Mouse (Mus musculus) CH12.LX (cell line): Measurements from ENCODE around the gene Max. TPM values are rescaled to one million over a fixed set of nuclear protein-coding genes. Genes with fewer than 3 reads are reported as not detected.

Experiments
- DNase-seq: peaks from one replicate; pipeline ENCODE4 v3.0.0-alpha.2; 2013; ENCODE audit errors: extremely low read depth
- H3K27ac ChIP-seq: 2 replicates; pipeline ENCODE4 v1.5.1; 2012; ENCODE audit warnings: low read depth, mild to moderate bottlenecking, control low read depth, moderate library complexity; ENCODE audit not compliant: insufficient read depth
- H3K27me3 ChIP-seq: replicated peaks from 2 replicates; pipeline ENCODE3; 2012; ENCODE audit warnings: inconsistent platforms
- H3K36me3 ChIP-seq, 2 experiments: replicated peaks in 1 of 2; 2 replicates each; pipeline versions ENCODE3 to v1.6.1; 2012; ENCODE audit warnings: inconsistent platforms in 1 of 2, low read length in 1 of 2, mild to moderate bottlenecking in 1 of 2, mixed read lengths in 1 of 2, moderate library complexity in 1 of 2; ENCODE audit not compliant: control insufficient read depth in 1 of 2, insufficient read depth in 1 of 2
- H3K4me1 ChIP-seq, 2 experiments: 2 replicates each; pipeline ENCODE4 v1.6.1; 2012; ENCODE audit warnings: inconsistent platforms in 1 of 2, moderate library complexity in 1 of 2; ENCODE audit not compliant: insufficient read depth in 2 of 2, control insufficient read depth in 1 of 2
- H3K4me2 ChIP-seq: 2 replicates; pipeline ENCODE4 v1.6.1; 2012; ENCODE audit warnings: low read depth, mild to moderate bottlenecking, control low read depth; ENCODE audit not compliant: poor library complexity, insufficient read depth, severe bottlenecking
- H3K4me3 ChIP-seq, 3 experiments: fragments of 150-350 bp in 1 of 3; sonication (generic) in 1 of 3; replicated peaks in 1 of 3; 2 replicates each; pipeline versions ENCODE3 to v1.5.1; 2011 to 2012; ENCODE audit warnings: low read depth in 2 of 3, low read length in 2 of 3, mild to moderate bottlenecking in 2 of 3, moderate library complexity in 2 of 3, control low read depth in 1 of 3, improper control_type of control experiment in 1 of 3, inconsistent platforms in 1 of 3, mixed read lengths in 1 of 3; ENCODE audit not compliant: poor library complexity in 1 of 3
- H3K79me2 ChIP-seq: replicated peaks from 2 replicates; pipeline ENCODE4 v1.6.1; 2012; ENCODE audit warnings: mild to moderate bottlenecking, moderate library complexity; ENCODE audit not compliant: control insufficient read depth, poor library complexity, insufficient read depth, severe bottlenecking; ENCODE audit errors: extremely low read depth
- H3K9ac ChIP-seq: 2 replicates; pipeline ENCODE4 v1.6.1; 2012; ENCODE audit warnings: low read depth, mild to moderate bottlenecking, control low read depth, moderate library complexity; ENCODE audit not compliant: insufficient read depth
- H3K9me3 ChIP-seq: replicated peaks from 2 replicates; pipeline ENCODE3; 2012; ENCODE audit warnings: low read length, inconsistent platforms, mixed read lengths
- BHLHE40 ChIP-seq: IDR thresholded peaks from 2 replicates; pipeline ENCODE4 v1.6.1; 2011; ENCODE audit warnings: mild to moderate bottlenecking, low read depth, low read length, improper control_type of control experiment
- CHD1 ChIP-seq: IDR thresholded peaks from 2 replicates; pipeline ENCODE4 v1.6.1; 2012; ENCODE audit warnings: low read depth, low read length, improper control_type of control experiment, inconsistent platforms
- CHD2 ChIP-seq: IDR thresholded peaks from 2 replicates; pipeline ENCODE4 v1.6.1; 2011; ENCODE audit warnings: low read length, improper control_type of control experiment
- CTCF ChIP-seq, 2 experiments: IDR thresholded peaks in 1 of 2; conservative IDR thresholded peaks in 1 of 2; 2 replicates each; pipeline ENCODE4 v1.5.1; 2011 to 2012; ENCODE audit warnings: low read depth in 2 of 2, low read length in 2 of 2, improper control_type of control experiment in 1 of 2, inconsistent platforms in 1 of 2, mild to moderate bottlenecking in 1 of 2, moderate library complexity in 1 of 2
- E2F4 ChIP-seq: IDR thresholded peaks from 2 replicates; pipeline ENCODE4 v1.6.1; 2011; ENCODE audit warnings: low read depth, low read length, improper control_type of control experiment; ENCODE audit not compliant: insufficient replicate concordance
- ELF1 ChIP-seq: IDR thresholded peaks from 2 replicates; pipeline ENCODE4 v1.6.1; 2014; ENCODE audit warnings: low read depth, mild to moderate bottlenecking, inconsistent platforms, low read length, improper control_type of control experiment
- EP300 ChIP-seq: IDR thresholded peaks from 2 replicates; pipeline ENCODE4 v1.6.1; 2011; ENCODE audit warnings: low read length, improper control_type of control experiment
- ETS1 ChIP-seq: conservative IDR thresholded peaks from 2 replicates; pipeline ENCODE4 v1.6.1; 2012; ENCODE audit warnings: low read depth, mild to moderate bottlenecking, inconsistent platforms, low read length, improper control_type of control experiment, moderate library complexity
- GABPA ChIP-seq: IDR thresholded peaks from 2 replicates; pipeline ENCODE4 v1.6.1; 2012; ENCODE audit warnings: low read depth, low read length, improper control_type of control experiment, inconsistent platforms; ENCODE audit not compliant: insufficient replicate concordance
- HCFC1 ChIP-seq: IDR thresholded peaks from 2 replicates; pipeline ENCODE4 v1.6.1; 2012; ENCODE audit warnings: low read depth, mild to moderate bottlenecking, inconsistent platforms, low read length, improper control_type of control experiment
- IRF4 ChIP-seq: IDR thresholded peaks from 2 replicates; pipeline ENCODE4 v1.6.1; 2014; ENCODE audit warnings: low read depth, mild to moderate bottlenecking, inconsistent platforms, low read length, improper control_type of control experiment
- JUN ChIP-seq: IDR thresholded peaks from 2 replicates; pipeline ENCODE4 v1.6.1; 2011; ENCODE audit warnings: low read depth, mild to moderate bottlenecking, low read length, improper control_type of control experiment, moderate library complexity; ENCODE audit not compliant: insufficient read depth
- JUND ChIP-seq: conservative IDR thresholded peaks from 2 replicates; pipeline ENCODE4 v1.6.1; 2011; ENCODE audit warnings: low read depth, low read length, improper control_type of control experiment
- KAT2A ChIP-seq: IDR thresholded peaks from 2 replicates; pipeline ENCODE4 v1.6.1; 2012; ENCODE audit warnings: low read length, improper control_type of control experiment, inconsistent platforms; ENCODE audit not compliant: insufficient replicate concordance
- MAFK ChIP-seq: IDR thresholded peaks from 2 replicates; pipeline ENCODE4 v1.6.1; 2011; ENCODE audit warnings: low read length, improper control_type of control experiment; ENCODE audit not compliant: insufficient replicate concordance
- MAX ChIP-seq: IDR thresholded peaks from 2 replicates; pipeline ENCODE4 v1.6.1; 2011; ENCODE audit warnings: low read length, improper control_type of control experiment
- MAZ ChIP-seq: IDR thresholded peaks from 2 replicates; pipeline ENCODE4 v1.6.1; 2012; ENCODE audit warnings: low read depth, mild to moderate bottlenecking, inconsistent platforms, low read length, improper control_type of control experiment, moderate library complexity
- MEF2A ChIP-seq: IDR thresholded peaks from 2 replicates; pipeline ENCODE4 v1.6.1; 2014; ENCODE audit warnings: low read depth, mild to moderate bottlenecking, inconsistent platforms, low read length, improper control_type of control experiment, borderline replicate concordance
- MXI1 ChIP-seq: IDR thresholded peaks from 2 replicates; pipeline ENCODE4 v1.6.1; 2011; ENCODE audit warnings: mild to moderate bottlenecking, low read depth, low read length, improper control_type of control experiment
- MYC ChIP-seq: IDR thresholded peaks from 2 replicates; pipeline ENCODE4 v1.6.1; 2011; ENCODE audit warnings: low read depth, mild to moderate bottlenecking, improper control_type of control experiment, low read length
- NELFE ChIP-seq: IDR thresholded peaks from 2 replicates; pipeline ENCODE4 v1.6.1; 2011; ENCODE audit warnings: low read depth, low read length, improper control_type of control experiment
- NRF1 ChIP-seq: IDR thresholded peaks from 2 replicates; pipeline ENCODE4 v1.6.1; 2014; ENCODE audit warnings: low read depth, mild to moderate bottlenecking, inconsistent platforms, low read length, improper control_type of control experiment, moderate library complexity
- PAX5 ChIP-seq: IDR thresholded peaks from 2 replicates; pipeline ENCODE4 v1.6.1; 2012; ENCODE audit warnings: low read length, inconsistent platforms, mixed read lengths
- POLR2A ChIP-seq: IDR thresholded peaks from 2 replicates; pipeline ENCODE4 v1.6.1; 2011; ENCODE audit warnings: low read depth, mild to moderate bottlenecking, improper control_type of control experiment, low read length
- POLR2AphosphoS2 ChIP-seq: IDR thresholded peaks from 2 replicates; pipeline ENCODE4 v1.6.1; 2011; ENCODE audit warnings: low read depth, low read length, improper control_type of control experiment
- RAD21 ChIP-seq: IDR thresholded peaks from 2 replicates; pipeline ENCODE4 v1.6.1; 2011; ENCODE audit warnings: low read depth, mild to moderate bottlenecking, low read length, improper control_type of control experiment, moderate library complexity
- RCOR1 ChIP-seq: conservative IDR thresholded peaks from 2 replicates; pipeline ENCODE4 v1.6.1; 2012; ENCODE audit warnings: low read depth, mild to moderate bottlenecking, inconsistent platforms, low read length, improper control_type of control experiment
- SIN3A ChIP-seq: IDR thresholded peaks from 2 replicates; pipeline ENCODE4 v1.6.1; 2012; ENCODE audit warnings: low read length, improper control_type of control experiment, inconsistent platforms
- SMC3 ChIP-seq: IDR thresholded peaks from 2 replicates; pipeline ENCODE4 v1.6.1; 2011; ENCODE audit warnings: low read depth, low read length, improper control_type of control experiment
- TBP ChIP-seq: conservative IDR thresholded peaks from 2 replicates; pipeline ENCODE4 v1.6.1; 2011; ENCODE audit warnings: low read depth, low read length, improper control_type of control experiment
- TCF12 ChIP-seq: IDR thresholded peaks from 2 replicates; pipeline ENCODE4 v1.6.1; 2014; ENCODE audit warnings: low read depth, mild to moderate bottlenecking, inconsistent platforms, low read length, improper control_type of control experiment
- UBTF ChIP-seq: IDR thresholded peaks from 2 replicates; pipeline ENCODE4 v1.6.1; 2012; ENCODE audit warnings: low read depth, mild to moderate bottlenecking, inconsistent platforms, low read length, improper control_type of control experiment, moderate library complexity
- USF1 ChIP-seq: IDR thresholded peaks from 2 replicates; pipeline ENCODE4 v1.6.1; 2014; ENCODE audit warnings: low read depth, mild to moderate bottlenecking, inconsistent platforms, low read length, improper control_type of control experiment
- USF2 ChIP-seq: conservative IDR thresholded peaks from 2 replicates; pipeline ENCODE4 v1.6.1; 2011; ENCODE audit warnings: low read depth, low read length, improper control_type of control experiment
- ZC3H11A ChIP-seq: IDR thresholded peaks from 2 replicates; pipeline ENCODE4 v1.6.1; 2012; ENCODE audit warnings: low read depth, mild to moderate bottlenecking, inconsistent platforms, low read length, improper control_type of control experiment
- ZKSCAN1 ChIP-seq: IDR thresholded peaks from 2 replicates; pipeline ENCODE4 v1.6.1; 2012; ENCODE audit warnings: low read depth, inconsistent platforms, low read length, improper control_type of control experiment, borderline replicate concordance
- ZMIZ1 ChIP-seq: IDR thresholded peaks from 2 replicates; pipeline ENCODE4 v1.6.1; 2012; ENCODE audit warnings: low read depth, mild to moderate bottlenecking, inconsistent platforms, low read length, improper control_type of control experiment
- ZNF384 ChIP-seq: IDR thresholded peaks from 2 replicates; pipeline ENCODE4 v1.6.1; 2012; ENCODE audit warnings: low read depth, low read length, improper control_type of control experiment, inconsistent platforms
- dilution Hi-C: fragments of 300-500 bp; cut with MboI; formaldehyde crosslinking; loops from 2 replicates; pipeline ENCODE4 v1.14.3; 2020; ENCODE audit warnings: low sequenced_read_pairs; ENCODE audit not compliant: extremely low pct_unique_long_range_greater_than_20kb, extremely low pct_ligation_motif_present
- in situ Hi-C: fragments of 300-500 bp; cut with MboI; formaldehyde crosslinking; loops from 3 replicates; pipeline ENCODE4 v1.14.3; 2019; ENCODE audit warnings: low sequenced_read_pairs, low pct_ligation_motif_present, low pct_unique_long_range_greater_than_20kb, mixed read lengths
- polyA plus RNA-seq: library from polyadenylated mRNA; unstranded; fragments of >175 nt; gene quantifications from 2 replicates; pipeline ENCODE4 v1.2.1, GENCODE M21; 2012; ENCODE audit warnings: low read depth; ENCODE audit not compliant: insufficient read length
- total RNA-seq, 2 experiments: library from RNA; depleted of rRNA; stranded (reverse); fragments of 300-350 nt in 1 of 2; fragments of >200 nt in 1 of 2; gene quantifications; 2 replicates each; pipeline ENCODE4 v1.2.3; 2012 to 2014

Gene Max
- total and polyA plus RNA-seq, 3 experiments: 23.9 to 128 (median 69.6) TPM

GRCm38 (mm10) chr12:76957688-76958087 lies 4.3 kb downstream of the Max start:
- H3K9ac ChIP-seq: peak overlapping the region; percentile 77
- peak overlapping the region; percentile 38; the same call in 1 of the 2 replicates for H3K27ac ChIP-seq
- dilution Hi-C loops (no loop called here), in situ Hi-C loops (no loop called here)
- peaks cover 33 to 60% of the 10 kb centered on the region in 2 experiments for H3K36me3 ChIP-seq
- DNase-seq: peak; percentile 75
- H3K4me3 ChIP-seq: peak overlapping the region; percentile 39 to 48 (median 45)
- no peaks in the 10 kb centered on the region for H3K9me3 ChIP-seq
- no peak for TF ChIP-seq E2F4
- no peak for TF ChIP-seq ZC3H11A
- TF ChIP-seq GABPA: no peak
- TF ChIP-seq IRF4: peak; percentile 74
- TF ChIP-seq POLR2AphosphoS2: no peak
- TF ChIP-seq ZMIZ1: no peak
- no peak for TF ChIP-seq TBP
- TF ChIP-seq TCF12: no peak
- TF ChIP-seq BHLHE40: peak; percentile 95
- peak; percentile 80 for TF ChIP-seq ELF1
- TF ChIP-seq KAT2A: no peak
- TF ChIP-seq UBTF: no peak
- TF ChIP-seq SMC3: no peak
- TF ChIP-seq SIN3A: no peak; the same call in 1 of the 2 replicates
- no peak for TF ChIP-seq CTCF (conservative IDR thresholded peaks at IDR 0.05 in 1 of 2, IDR thresholded peaks at IDR 0.05 in 1 of 2; ENCODE audit: low read depth in 2 of 2, low read length in 2 of 2)
- TF ChIP-seq MAX: no peak
- TF ChIP-seq JUN: no peak
- no peak for TF ChIP-seq ZKSCAN1
- no peak for TF ChIP-seq NELFE
- TF ChIP-seq JUND: no peak
- TF ChIP-seq ETS1: no peak
- TF ChIP-seq MAZ: no peak
- TF ChIP-seq NRF1: no peak
- no peak for TF ChIP-seq CHD2
- TF ChIP-seq MYC: peak; percentile 81
- TF ChIP-seq USF1: no peak
- TF ChIP-seq MEF2A: no peak
- no peak for TF ChIP-seq RCOR1
- TF ChIP-seq MXI1: peak; percentile 78; the same call in 1 of the 2 replicates
- no peak for TF ChIP-seq ZNF384
- TF ChIP-seq EP300: peak; percentile 65
- peak; percentile 36 for TF ChIP-seq HCFC1
- no peak for TF ChIP-seq POLR2A
- TF ChIP-seq PAX5: no peak
- TF ChIP-seq MAFK: no peak
- TF ChIP-seq RAD21: no peak
- TF ChIP-seq CHD1: no peak
- TF ChIP-seq USF2: no peak
- no peaks in the 10 kb centered on the region for H3K27me3 ChIP-seq
- peaks cover 60% of the 10 kb centered on the region for H3K79me2 ChIP-seq
- peak overlapping the region; percentile 56 for H3K4me2 ChIP-seq
- peaks cover 0 to 36% of the 10 kb centered on the region in 2 experiments; a peak in 2 of 4 replicates for H3K4me1 ChIP-seq
